Mouse (Mus musculus): ENCODE results near the gene Gprin2.

Gene Gprin2

DNA sequence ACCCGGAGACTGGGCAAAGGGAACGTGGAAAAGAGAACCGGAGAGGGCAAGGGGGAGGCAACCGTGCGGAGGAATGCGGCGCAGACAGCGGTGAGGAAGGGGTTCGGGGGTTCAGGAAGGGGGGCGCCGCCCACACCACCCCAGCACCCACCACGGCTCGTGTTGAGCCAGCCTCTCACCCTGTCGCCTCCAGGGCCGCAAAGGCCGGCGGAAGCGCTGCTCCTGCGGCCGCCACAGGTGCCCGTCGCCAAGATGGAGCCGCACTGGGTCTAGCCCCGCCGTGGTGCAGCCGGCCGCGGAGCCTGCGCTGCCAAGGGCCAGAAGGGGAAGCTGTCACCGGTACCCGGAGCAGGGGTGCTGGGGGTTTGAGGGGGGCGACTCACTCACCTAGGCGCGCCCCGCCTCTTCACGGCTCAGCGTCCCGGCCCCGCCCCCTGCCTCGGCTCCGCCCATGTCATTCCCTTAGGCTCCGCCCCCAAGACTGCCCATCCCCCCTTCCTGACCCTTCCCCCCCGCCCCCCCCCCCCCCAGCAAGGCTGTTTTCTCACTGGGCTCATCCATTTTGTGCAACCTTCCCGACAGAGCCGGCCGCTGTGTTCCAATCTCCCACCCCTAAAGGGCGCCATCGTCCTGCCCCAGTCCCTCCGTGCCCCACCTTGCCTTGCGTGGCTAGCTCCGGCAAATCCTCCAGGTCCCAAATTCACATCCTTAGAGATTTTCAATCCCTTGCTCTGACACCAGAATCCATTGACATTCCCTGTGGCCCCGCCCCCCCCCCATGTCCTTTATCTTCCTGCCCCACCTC lies at the start of gene Gprin2:
Gene Gprin2 (minus strand): TSS at position 423 of the 805 bp plus-strand sequence.
- peak; percentile 11 to 52 for DNase-seq (ENCODE audit: low spot score in 2 of 2)

DNA sequence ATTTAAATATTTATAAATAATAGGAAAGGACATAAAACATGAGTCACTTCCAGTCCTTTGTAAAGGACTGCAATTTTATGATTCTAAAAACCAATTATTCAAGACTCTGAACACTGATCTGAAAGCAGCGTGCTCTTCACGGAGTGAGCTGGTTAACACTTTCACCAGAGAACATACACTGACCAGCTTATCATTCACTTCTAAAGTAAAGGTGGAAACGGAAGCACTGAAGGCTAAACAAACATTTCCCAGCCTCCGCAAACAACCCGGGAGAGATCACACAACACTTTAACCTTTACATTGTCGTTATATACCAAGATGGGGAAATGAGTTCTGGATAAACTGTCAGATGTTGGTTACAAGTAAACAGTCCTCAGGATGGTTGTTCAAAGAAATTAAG lies 39.2 kb upstream of the Gprin2 start:
- no peak for DNase-seq (ENCODE audit: low spot score in 2 of 2)

DNA sequence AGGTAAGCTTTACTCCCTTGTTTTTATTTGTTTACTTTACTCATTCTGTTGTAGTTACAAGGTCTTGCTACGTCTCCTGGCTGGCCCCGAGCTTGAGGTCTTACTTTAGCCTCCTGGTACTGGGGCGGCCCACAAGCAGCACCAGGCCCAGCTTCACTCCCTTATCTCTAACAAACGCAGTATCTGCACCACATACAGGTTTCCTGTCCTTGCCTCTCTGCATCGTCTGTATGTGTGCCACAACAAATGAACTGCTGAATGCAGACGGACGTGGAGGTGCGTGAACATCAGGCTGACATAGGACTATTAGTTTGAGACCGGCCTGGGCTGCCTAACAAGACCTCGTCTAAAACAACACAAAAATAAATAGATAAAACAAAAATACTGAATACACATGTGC lies 38.8 kb upstream of the Gprin2 start:
- no peak for DNase-seq (ENCODE audit: low spot score in 2 of 2)

DNA sequence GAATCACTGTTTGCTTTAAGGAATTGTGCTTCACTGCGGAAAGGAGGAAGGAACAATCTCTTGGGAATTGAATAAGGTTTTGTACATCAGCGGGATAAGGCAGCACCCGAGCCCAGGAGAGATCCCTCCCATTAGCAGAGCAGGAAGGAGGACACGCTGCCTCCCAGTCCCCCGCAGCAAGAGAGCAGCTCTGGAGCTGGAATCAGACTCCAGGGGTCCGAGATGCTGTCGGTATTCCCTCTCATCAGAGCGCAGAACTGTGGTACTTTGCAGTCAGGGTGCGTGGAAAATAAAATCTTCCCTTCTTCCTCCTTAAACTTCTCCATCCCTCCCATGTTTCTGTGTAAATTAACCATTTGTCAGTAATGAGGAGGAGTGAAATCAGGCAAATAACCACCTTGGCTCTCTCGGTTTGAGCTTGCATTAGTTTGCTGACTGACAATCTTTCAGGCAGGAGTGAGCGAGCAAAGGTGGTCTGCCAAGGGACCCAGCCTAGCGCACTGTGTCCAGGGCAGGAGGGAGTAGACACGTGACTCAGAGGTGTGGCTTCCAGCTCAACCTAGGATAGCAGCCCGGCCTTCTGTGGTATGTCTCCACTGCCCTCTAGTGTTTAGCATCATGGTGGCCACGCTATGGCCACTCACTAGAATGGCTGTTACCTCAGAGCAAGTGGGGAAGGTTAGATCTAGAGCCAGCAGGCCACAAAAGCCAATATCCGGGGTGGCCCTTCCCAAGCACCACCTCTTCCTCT lies 33.4 kb upstream of the Gprin2 start:
- peak; percentile 36 to 54 for DNase-seq (ENCODE audit: low spot score in 2 of 2)

DNA sequence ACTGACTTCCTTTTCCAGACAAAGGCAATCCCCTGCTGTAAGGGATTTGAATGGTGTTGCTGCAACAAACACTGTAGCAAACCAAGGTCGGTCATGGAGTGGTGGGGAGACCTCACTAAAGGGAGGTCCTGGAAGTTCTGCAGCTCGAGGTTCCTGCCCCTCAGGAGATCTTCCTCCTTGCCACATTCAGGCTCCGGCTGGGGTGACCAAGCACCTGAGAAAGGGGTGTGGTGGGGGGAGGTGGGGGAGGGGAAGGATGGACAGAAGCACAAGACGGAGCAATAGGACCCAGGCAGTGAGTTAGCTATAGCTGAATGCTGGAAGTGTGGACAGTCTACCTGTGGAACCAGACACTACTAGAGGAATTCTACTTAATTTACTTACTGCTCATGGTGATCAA lies 32.4 kb upstream of the Gprin2 start:
- no peak for DNase-seq (ENCODE audit: low spot score in 2 of 2)

DNA sequence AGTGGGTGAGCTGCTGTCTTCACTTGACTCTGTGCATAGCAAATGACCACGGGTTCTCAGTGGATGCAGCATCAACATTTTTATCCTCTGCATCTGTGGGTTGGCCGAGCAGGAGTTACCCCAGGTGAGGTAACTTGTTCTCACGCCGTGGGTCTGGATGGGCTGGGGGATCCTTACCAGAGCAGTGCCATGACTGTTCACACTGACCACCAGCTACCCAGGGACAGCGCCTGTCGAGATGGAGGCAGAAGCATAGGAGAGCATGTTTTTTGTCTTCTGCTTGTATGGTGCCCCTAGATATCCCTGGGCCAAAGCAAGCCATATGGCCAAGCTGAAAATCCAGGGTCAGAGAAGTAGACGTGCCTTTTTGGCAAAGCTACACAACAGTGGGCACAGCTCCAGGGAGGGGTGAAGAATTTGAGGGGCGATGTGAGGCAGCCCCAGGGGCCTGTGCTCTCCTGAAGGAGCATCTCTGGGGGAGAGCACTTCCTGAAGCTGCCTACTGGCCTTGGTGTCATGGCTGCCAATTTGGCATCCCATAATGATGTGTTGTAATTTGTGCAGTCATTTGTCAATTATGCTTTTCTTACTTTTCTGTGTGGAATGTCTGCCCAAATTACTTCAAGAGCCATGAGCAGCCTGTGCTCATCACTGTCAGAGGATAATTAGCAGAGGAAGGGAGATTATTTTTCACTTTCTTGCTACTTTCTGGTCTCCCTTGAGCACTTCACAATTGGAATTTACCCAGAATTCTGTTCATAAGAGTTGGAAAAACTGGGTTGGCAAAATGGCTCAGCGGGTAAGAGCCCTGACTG lies 31.6 kb upstream of the Gprin2 start:
- DNase-seq (ENCODE audit: low spot score in 2 of 2), result no peak

DNA sequence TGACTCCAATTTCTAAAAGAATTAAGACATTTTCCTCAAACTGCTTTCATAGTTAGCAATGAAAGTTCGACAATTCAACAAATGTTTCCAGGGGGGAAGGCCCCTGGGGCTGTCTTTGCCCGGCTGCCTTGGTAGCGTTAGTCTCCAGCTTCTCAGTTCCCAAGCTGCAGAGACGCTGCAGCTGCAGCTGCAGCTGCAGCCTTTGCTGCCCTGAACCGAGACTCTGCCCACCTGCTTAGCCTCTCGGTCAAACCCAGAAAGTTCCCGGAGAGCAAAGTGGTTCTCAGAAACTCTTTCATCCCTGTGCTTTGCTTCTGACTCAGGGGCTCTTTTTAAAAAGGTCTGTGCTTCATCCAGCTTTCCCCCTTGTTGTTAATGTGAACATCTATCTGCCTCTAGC lies 30.9 kb upstream of the Gprin2 start:
- no peak for DNase-seq (ENCODE audit: low spot score in 2 of 2)

DNA sequence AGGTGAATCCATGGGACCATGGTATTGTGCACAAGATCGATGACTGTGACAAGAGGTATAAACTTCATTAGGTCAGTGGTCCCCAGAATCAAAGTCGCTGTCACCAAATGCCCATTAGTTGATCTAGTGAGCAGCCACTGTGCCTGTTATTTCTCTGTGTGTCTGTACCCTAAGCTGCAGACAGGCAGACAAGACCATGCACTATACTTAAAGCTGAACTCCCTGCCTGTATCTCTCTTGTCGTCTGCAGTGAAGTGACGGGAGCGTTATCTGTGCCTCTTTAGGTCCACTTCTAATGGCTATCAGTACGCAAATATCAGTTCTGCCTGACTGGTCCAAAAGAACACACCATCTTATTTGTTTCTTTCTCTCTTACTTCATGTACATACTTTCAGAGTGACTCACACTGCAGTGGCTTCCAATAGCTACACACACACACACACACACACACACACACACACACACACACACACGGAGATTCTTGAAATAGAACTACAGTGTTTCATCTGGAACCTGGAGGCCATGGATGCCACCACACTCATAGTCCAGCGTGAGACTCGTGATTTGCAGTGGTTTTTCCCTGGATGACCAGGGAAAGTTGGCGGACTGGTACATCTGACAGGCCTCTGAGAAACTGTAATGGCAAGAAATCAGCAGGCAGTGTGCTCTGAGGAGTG lies 27.5 kb upstream of the Gprin2 start:
- DNase-seq (ENCODE audit: low spot score in 2 of 2), result no peak

DNA sequence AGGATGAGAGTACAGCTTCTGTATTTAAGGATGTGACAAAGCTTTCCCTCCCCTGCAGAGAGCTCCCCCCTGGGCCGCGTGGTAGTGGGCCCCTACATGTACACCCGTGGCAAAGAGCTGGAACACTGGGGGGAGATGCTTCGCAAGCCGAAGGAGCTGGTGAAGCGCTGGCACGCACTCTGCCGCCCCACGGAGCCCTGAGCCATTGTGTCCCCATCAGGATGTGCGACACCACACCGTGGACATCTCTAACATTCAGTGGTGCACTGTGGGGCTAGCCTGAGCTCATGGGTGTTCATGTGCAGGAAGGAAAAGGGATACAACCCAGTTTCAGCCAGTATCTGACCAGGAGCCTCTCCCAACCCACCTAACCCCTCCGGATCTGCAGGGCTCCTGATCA lies 26.5 kb upstream of the Gprin2 start:
- no peak for DNase-seq (ENCODE audit: low spot score in 2 of 2)

DNA sequence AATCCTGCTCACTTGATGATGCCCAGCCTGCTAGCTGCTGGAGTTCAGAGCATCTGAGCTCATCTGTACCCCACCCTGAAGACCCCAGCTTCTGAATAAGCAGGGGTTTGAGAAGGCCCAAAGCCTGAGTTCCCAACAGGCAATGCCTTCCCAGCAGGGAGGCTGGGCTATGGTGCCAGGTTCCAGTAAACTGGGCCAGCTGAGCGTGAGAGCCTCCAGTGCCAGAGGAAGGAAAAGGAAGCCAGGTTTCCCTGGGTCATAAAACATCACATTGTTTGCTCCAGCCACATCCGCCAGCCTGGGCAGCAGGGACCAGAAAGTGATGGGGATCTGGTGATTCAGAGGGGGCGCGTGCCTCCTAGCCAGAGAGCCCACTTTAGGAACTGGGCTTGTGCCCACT lies 25.1 kb upstream of the Gprin2 start:
- DNase-seq (ENCODE audit: low spot score in 2 of 2), result no peak

DNA sequence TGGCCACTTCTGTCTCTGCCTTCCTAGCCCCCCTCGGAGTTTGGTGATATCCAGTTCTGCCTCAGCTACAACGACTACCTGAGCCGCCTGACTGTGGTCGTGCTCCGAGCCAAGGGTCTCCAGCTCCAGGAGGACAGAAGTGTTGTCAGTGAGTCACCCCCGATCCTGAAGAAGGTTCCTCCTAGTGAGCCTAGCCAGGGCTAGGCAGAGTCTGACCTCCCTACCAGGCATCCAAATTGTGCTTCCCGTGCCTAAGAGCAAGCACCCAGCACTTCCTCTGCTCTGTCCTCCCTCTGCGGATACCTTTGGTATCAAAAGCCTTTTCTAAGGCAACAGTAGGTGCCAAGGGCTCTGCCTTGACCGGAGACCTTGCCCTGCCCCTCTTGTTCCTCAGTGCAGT lies 24.5 kb upstream of the Gprin2 start:
- no peak for DNase-seq (ENCODE audit: low spot score in 2 of 2)

DNA sequence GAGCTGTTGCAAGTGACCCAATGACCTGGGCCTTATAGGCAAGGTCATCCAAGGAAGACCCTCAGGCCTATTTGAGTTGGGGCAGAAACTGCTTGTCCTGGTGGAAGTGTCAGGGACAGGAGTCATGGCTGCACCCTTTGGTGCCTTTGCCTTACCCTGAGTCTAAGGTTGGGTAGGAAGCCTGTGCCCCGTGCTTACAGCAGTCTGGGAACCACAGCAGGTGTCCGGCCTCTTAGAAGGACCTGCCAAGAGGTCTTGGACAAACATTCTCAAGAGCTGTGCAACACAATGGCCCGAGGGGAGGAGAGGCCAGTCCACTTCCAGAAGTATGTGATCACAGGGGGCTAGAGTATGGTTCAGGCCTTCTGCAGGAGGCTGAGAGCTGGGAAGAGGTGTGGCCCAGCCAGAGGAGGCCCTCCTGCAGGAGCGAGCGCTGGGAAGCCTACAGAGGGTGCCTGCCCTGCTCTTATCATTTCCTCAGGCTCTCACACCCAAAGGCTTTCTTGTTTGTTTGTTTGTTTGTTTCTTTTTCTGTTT lies 22.0 kb upstream of the Gprin2 start:
- no peak for DNase-seq (ENCODE audit: low spot score in 2 of 2)

DNA sequence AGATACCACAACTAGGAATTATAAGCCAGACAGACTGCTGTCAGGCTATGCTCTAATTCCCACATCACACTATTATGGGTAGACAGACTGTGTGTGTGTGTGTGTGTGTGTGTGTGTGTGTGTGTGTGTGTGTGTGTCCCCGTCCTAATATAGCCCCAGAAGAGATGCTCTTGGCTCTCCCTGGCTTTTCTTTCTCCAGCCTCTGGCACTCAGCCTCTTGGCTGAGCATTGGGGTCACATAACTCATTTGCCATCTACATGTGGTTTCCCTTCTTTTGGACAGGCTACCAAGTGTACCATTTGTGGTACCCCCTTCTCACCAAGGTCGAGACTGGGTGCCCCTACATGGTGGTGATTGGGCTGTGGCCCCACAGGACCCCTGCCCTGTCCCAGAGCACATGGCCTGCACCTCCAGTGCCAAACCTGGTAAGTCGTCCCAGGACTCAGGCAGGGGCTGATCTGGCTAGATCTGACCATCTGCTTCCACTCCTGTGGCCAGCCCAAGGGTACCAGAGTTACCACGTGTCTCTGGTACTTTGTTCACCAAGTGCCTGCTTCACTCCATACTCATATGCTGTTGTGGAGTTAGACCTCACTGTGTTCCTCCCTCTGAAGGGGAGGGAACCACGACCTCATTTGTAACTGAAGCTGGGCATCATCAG lies 20.1 kb upstream of the Gprin2 start:
- no peak for DNase-seq (ENCODE audit: low spot score in 2 of 2)

DNA sequence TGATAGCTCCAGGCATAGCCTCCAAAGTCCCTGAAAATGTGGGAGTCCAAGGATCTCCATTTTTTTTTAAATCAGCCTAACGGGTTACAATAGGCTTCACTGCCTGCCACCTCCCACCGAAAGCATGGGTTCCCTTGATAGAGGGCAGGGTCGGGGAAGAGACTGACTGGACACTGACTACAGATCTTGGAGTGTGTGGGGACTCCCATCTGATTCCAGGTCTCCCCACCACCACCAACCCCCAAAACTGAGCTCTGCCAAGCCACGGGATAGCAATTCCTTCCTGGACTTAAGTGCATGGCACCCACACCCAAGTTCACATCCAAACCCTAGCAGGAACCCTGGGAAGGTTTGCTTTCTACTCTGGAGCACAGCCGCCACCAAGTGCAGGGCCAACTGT lies 19.0 kb upstream of the Gprin2 start:
- DNase-seq (ENCODE audit: low spot score in 2 of 2), result no peak

DNA sequence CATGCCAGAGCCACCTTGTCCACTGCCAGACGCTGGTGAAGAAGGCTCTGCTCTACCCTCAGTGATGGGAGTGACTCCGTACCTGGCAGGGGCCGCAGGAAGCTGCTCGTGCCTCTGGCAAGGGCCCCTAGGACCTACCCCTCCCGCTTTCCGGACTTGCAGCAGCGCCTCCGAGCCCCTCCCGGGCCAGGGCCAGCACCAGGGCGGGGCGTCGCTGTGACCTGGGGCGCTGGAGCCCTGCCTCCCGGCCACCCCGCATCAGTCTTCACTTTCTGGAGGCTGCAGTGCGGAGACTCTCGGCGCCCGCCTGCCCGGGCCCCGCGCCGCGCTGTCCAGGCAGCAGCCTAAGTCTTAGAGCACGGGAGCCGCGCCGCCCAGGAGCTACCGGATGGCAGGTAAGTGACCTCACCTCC lies 18.3 kb upstream of the Gprin2 start:
- DNase-seq (ENCODE audit: low spot score in 2 of 2), result no peak

DNA sequence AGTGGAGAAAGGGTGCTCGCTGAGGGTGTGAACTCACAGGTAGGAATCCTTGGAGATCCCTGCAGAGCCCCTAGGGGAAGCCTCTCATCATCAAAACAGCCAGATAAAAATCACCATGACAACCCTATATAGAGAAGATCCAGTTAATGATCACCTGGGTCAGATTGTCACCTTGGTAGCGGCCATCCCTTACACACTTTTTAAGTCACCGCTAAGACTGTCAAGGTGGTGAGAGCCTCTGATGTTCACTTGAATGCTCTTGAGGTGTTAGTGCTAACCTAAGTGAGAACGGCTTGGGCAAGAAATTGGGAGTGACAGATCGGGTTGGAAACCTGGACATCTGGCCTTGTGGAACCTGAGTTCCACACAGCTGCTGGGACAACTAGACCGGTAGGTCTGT lies 17.8 kb upstream of the Gprin2 start, which contains the start of gene Syt15:
Gene Syt15 (plus strand): TSS at position 301 of the 400 bp plus-strand sequence.
- DNase-seq (ENCODE audit: low spot score in 2 of 2), result no peak

DNA sequence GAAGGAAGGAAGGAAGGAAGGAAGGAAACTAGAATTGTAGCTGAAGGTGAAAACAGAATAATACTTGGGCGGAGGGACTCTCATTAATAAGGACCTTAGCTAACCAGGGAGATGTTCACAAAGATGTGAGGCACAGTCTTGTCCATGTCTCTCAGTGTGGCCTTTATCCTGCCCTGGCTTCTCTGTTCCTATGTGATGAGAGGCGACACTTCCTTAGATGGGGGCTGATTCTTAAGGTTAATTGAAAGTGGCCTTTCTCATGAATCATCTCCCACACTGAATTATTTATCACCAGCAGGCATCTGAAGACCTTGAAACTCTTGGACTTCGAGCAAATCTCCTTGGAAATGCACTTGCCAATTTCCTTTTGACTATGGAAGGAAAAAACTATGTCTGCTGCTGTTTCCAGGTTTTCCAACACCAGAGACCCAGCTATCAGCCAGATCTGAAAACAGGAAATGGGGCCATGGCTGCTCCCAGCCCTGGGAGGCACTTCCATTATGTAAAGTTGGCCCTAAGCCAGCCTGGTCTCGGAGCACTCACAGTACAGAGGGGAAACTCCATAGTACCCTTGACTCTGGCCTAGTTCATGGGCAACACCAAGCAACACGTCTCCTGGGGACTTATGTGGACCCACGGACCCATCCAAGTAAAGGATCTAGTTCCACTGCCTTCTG lies 14.1 kb upstream of the Gprin2 start:
- DNase-seq (ENCODE audit: low spot score in 2 of 2), result no peak

DNA sequence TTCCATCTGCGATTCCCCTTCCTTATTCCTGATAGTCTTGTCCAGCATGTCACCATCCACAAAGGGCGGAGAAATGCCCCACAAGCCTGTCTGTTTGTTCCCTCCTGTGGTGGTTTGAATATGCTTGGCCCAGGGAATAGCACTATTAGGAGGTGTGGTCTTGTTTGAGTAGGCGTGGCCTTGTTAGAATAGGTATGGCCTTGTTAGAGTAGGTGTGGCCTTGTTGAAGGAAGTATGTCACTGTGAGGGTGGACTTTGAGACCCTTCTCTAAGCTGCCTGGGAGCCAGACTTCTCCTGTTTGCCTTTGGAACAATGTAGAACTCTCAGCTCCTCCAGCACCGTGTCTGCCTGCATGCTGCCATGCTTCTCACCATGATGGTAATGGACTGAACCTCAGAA lies 8.5 kb upstream of the Gprin2 start:
- DNase-seq (ENCODE audit: low spot score in 2 of 2), result no peak

DNA sequence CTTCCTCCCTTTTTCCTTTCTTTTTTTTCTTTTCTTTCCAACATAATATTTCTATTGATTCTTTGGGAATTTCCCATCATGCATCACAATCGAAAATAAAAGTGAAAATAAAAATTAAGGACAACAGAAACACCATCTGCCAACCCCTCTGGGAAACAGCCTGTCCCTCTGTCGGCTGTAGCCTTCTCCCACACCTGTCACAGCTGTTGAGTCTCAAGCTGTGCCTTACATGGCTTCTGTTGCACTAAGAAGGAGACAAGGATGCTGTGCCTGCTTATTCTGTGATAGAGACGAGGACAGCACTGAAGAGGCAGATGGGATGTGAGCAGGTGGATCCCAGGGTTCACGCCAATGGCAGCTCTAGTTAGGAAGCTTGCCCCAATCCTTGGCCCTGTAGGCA lies 7.6 kb upstream of the Gprin2 start:
- no peak for DNase-seq (ENCODE audit: low spot score in 2 of 2)

DNA sequence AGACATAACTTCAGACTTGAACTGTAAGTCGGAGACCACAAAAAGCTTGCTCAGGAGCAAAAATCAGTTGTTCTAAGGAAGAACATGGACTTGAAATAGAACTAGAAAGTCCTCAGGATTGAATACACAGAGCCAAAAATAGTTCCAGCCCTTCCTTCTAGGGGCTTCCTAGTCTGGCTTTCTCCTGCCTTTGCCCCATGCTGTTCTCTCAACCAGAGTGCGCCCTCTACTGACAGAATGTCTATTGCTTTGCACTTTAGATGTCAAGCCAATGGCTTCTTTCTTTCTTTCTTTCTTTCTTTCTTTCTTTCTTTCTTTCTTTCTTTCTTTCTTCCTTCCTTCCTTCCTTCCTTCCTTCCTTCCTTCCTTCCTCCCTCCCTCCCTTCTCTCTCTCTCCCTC lies 7.2 kb upstream of the Gprin2 start:
- no peak for DNase-seq (ENCODE audit: low spot score in 2 of 2)
